Mouse (Mus musculus): ENCODE measurements around the gene Npsr1. TPM values are rescaled to one million over a fixed set of nuclear protein-coding genes. Genes with fewer than 3 reads are reported as not detected.

The Npsr1 gene
- polyA plus RNA-seq, 1 experiment from 2014 or later, result not detected

- no peak overlapping the region for H3K4me2 ChIP-seq (ENCODE audit: low read depth, low read length)
- H3K9ac ChIP-seq (replicated peaks; ENCODE audit: low read length), result no peak overlapping the region
- no peaks in the 10 kb centered on the region for H3K27me3 ChIP-seq (ENCODE audit: control insufficient read depth, insufficient read depth, low read length)
- WGBS, result 91% methylated on average over 1 of the region's 1 CpGs
- no peak overlapping the region for H3K27ac ChIP-seq (replicated peaks; ENCODE audit: low read depth, low read length)
- no peaks in the 10 kb centered on the region for H3K36me3 ChIP-seq (replicated peaks; ENCODE audit: control insufficient read depth, insufficient read depth, low read depth, low read length)
- no peak overlapping the region for H3K4me3 ChIP-seq (ENCODE audit: low read depth, low read length)
- no peak for ATAC-seq (replicated peaks; ENCODE audit: insufficient number of reproducible peaks, low FRiP score, low TSS enrichment, low read depth)
- no peak for DNase-seq (ENCODE audit: low spot score)
- H3K9me3 ChIP-seq (replicated peaks; ENCODE audit: control insufficient read depth, low read length), result no peaks in the 10 kb centered on the region
- no peaks in the 10 kb centered on the region for H3K4me1 ChIP-seq (ENCODE audit: control insufficient read depth, insufficient read depth, low read length)
Observed at GRCm38 (mm10) chr9:24133142-24133541, 35.3 kb downstream of the Npsr1 start.

- no peaks in the 10 kb centered on the region for H3K9me3 ChIP-seq (replicated peaks; ENCODE audit: control insufficient read depth, low read length)
- H3K4me2 ChIP-seq (ENCODE audit: low read depth, low read length), result no peak overlapping the region
- no peak for DNase-seq (ENCODE audit: low spot score)
- no peaks in the 10 kb centered on the region for H3K36me3 ChIP-seq (replicated peaks; ENCODE audit: control insufficient read depth, insufficient read depth, low read depth, low read length)
- H3K27ac ChIP-seq (replicated peaks; ENCODE audit: low read depth, low read length), result no peak overlapping the region
- no peaks in the 10 kb centered on the region for H3K27me3 ChIP-seq (ENCODE audit: control insufficient read depth, insufficient read depth, low read length)
- no peak overlapping the region for H3K4me3 ChIP-seq (ENCODE audit: low read depth, low read length)
- H3K9ac ChIP-seq (replicated peaks; ENCODE audit: low read length), result no peak overlapping the region
- H3K4me1 ChIP-seq (ENCODE audit: control insufficient read depth, insufficient read depth, low read length), result no peaks in the 10 kb centered on the region
- ATAC-seq (replicated peaks; ENCODE audit: insufficient number of reproducible peaks, low FRiP score, low TSS enrichment, low read depth), result no peak
Observed at GRCm38 (mm10) chr9:24136354-24136753, 38.6 kb downstream of the Npsr1 start.

DNA sequence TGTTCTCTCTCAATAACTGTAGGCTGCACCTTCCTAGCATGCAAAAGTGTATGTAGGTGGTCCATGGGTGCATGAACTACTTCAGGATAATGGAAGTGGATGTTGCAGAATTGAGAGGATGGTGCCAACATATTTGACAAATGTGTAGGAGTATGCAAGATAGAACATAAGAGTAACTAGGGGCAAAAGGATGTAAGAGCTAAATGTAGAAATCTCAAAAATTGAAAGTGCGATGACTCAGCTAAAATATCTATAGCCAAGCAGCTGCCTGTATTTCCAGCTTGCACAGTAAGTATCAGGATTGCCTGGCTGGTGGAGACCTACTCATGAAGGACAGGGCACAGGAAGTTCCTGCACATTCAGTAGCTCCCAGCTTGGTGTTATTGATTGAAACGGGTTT lies 46.5 kb downstream of the Npsr1 start:
- DNase-seq (ENCODE audit: low spot score) (no peak), ATAC-seq (replicated peaks; ENCODE audit: insufficient number of reproducible peaks, low FRiP score, low TSS enrichment, low read depth) (no peak)
- H3K4me1 ChIP-seq (ENCODE audit: control insufficient read depth, insufficient read depth, low read length), result no peaks in the 10 kb centered on the region
- no peak overlapping the region for H3K4me3 ChIP-seq (ENCODE audit: low read depth, low read length)
- no peak overlapping the region for H3K9ac ChIP-seq (replicated peaks; ENCODE audit: low read length)
- no peaks in the 10 kb centered on the region for H3K9me3 ChIP-seq (replicated peaks; ENCODE audit: control insufficient read depth, low read length)
- H3K4me2 ChIP-seq (ENCODE audit: low read depth, low read length), result no peak overlapping the region
- no peaks in the 10 kb centered on the region for H3K27me3 ChIP-seq (ENCODE audit: control insufficient read depth, insufficient read depth, low read length)
- no peaks in the 10 kb centered on the region for H3K36me3 ChIP-seq (replicated peaks; ENCODE audit: control insufficient read depth, insufficient read depth, low read depth, low read length)
- WGBS, result 92% methylated on average over 2 of the region's 2 CpGs
- H3K27ac ChIP-seq (replicated peaks; ENCODE audit: low read depth, low read length), result no peak overlapping the region

- no peaks in the 10 kb centered on the region for H3K27me3 ChIP-seq (ENCODE audit: control insufficient read depth, insufficient read depth, low read length)
- 80% methylated on average over 1 of the region's 1 CpGs for WGBS
- no peak for ATAC-seq (replicated peaks; ENCODE audit: insufficient number of reproducible peaks, low FRiP score, low TSS enrichment, low read depth)
Observed at GRCm38 (mm10) chr9:24157208-24157607, 59.4 kb downstream of the Npsr1 start.

GRCm38 (mm10) chr9:24160409-24160808 lies 62.6 kb downstream of the Npsr1 start:
- 38% methylated on average over 1 of the region's 1 CpGs for WGBS
- no peak for ATAC-seq (replicated peaks; ENCODE audit: insufficient number of reproducible peaks, low FRiP score, low TSS enrichment, low read depth)
- no peaks in the 10 kb centered on the region for H3K27me3 ChIP-seq (ENCODE audit: control insufficient read depth, insufficient read depth, low read length)
- no peak overlapping the region for H3K9ac ChIP-seq (replicated peaks; ENCODE audit: low read length)
- no peak overlapping the region for H3K4me3 ChIP-seq (ENCODE audit: low read depth, low read length)
- no peaks in the 10 kb centered on the region for H3K9me3 ChIP-seq (replicated peaks; ENCODE audit: control insufficient read depth, low read length)
- H3K27ac ChIP-seq (replicated peaks; ENCODE audit: low read depth, low read length), result no peak overlapping the region
- DNase-seq (ENCODE audit: low spot score), result no peak
- no peak overlapping the region for H3K4me2 ChIP-seq (ENCODE audit: low read depth, low read length)
- no peaks in the 10 kb centered on the region for H3K36me3 ChIP-seq (replicated peaks; ENCODE audit: control insufficient read depth, insufficient read depth, low read depth, low read length)
- no peaks in the 10 kb centered on the region for H3K4me1 ChIP-seq (ENCODE audit: control insufficient read depth, insufficient read depth, low read length)

More at GRCm38 (mm10) chr9:24157208-24157607, 59.4 kb downstream of the Npsr1 start:
- no peak overlapping the region for H3K4me3 ChIP-seq (ENCODE audit: low read depth, low read length)
- H3K9me3 ChIP-seq (replicated peaks; ENCODE audit: control insufficient read depth, low read length), result no peaks in the 10 kb centered on the region
- no peaks in the 10 kb centered on the region for H3K4me1 ChIP-seq (ENCODE audit: control insufficient read depth, insufficient read depth, low read length)
- H3K9ac ChIP-seq (replicated peaks; ENCODE audit: low read length), result no peak overlapping the region
- no peak overlapping the region for H3K27ac ChIP-seq (replicated peaks; ENCODE audit: low read depth, low read length)
- no peak for DNase-seq (ENCODE audit: low spot score)
- H3K36me3 ChIP-seq (replicated peaks; ENCODE audit: control insufficient read depth, insufficient read depth, low read depth, low read length), result no peaks in the 10 kb centered on the region
- H3K4me2 ChIP-seq (ENCODE audit: low read depth, low read length), result no peak overlapping the region

DNA sequence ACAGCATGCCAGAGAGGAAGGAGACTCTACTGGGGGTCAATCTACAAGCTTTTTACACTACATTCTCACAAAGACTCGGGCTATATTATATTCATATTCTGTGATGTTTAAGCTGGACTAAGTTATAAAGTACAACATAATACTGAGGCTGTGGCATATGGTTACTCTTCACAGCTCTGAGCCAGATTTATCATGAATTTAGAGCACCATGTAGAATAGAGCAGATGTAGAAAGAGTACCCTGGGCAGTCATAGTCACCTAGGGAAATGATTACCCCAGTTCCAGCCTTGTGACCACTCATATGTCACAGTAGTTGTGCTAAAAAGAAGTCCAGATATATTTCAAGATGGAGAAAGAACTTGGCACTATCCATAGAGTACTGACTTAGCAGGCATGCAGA lies 70.7 kb downstream of the Npsr1 start:
- Histone ChIP-seq H3K4me2 (ENCODE audit: low read depth, low read length) (no peak overlapping the region), H3K9me3 (replicated peaks; ENCODE audit: control insufficient read depth, low read length) (no peaks in the 10 kb centered on the region), H3K4me1 (ENCODE audit: control insufficient read depth, insufficient read depth, low read length) (no peaks in the 10 kb centered on the region), H3K9ac (replicated peaks; ENCODE audit: low read length) (no peak overlapping the region), H3K4me3 (ENCODE audit: low read depth, low read length) (no peak overlapping the region), H3K27ac (replicated peaks; ENCODE audit: low read depth, low read length) (no peak overlapping the region), H3K27me3 (ENCODE audit: control insufficient read depth, insufficient read depth, low read length) (no peaks in the 10 kb centered on the region), H3K36me3 (replicated peaks; ENCODE audit: control insufficient read depth, insufficient read depth, low read depth, low read length) (no peaks in the 10 kb centered on the region)
- no peak for ATAC-seq (replicated peaks; ENCODE audit: insufficient number of reproducible peaks, low FRiP score, low TSS enrichment, low read depth)
- WGBS, result 88% methylated on average over 1 of the region's 1 CpGs
- no peak for DNase-seq (ENCODE audit: low spot score)

DNA sequence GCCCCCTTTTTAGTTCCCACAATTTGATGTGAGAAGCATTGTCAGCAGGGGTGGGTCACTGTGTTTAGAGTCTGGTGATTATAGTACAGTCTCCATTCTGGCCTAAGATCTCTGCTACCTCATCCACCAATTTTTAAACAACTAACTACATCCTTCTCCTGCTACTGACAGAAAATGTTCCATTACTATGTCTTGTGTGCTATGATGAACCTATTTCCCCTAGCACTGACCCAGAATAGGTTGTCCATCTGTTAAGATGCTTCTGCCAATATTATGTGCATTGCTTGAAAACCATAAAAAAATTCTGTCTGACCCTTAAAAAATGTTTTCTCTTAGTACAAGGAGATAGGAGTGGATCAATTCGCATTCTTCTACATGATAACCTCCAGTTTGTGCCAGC lies 72.9 kb downstream of the Npsr1 start:
- Histone ChIP-seq H3K36me3 (replicated peaks; ENCODE audit: control insufficient read depth, insufficient read depth, low read depth, low read length) (no peaks in the 10 kb centered on the region), H3K9ac (replicated peaks; ENCODE audit: low read length) (no peak overlapping the region), H3K27me3 (ENCODE audit: control insufficient read depth, insufficient read depth, low read length) (no peaks in the 10 kb centered on the region), H3K4me2 (ENCODE audit: low read depth, low read length) (no peak overlapping the region), H3K4me3 (ENCODE audit: low read depth, low read length) (no peak overlapping the region), H3K27ac (replicated peaks; ENCODE audit: low read depth, low read length) (no peak overlapping the region), H3K9me3 (replicated peaks; ENCODE audit: control insufficient read depth, low read length) (no peaks in the 10 kb centered on the region), H3K4me1 (ENCODE audit: control insufficient read depth, insufficient read depth, low read length) (no peaks in the 10 kb centered on the region)
- 80% methylated on average over 1 of the region's 1 CpGs for WGBS
- no peak for DNase-seq (ENCODE audit: low spot score)
- no peak for ATAC-seq (replicated peaks; ENCODE audit: insufficient number of reproducible peaks, low FRiP score, low TSS enrichment, low read depth)

GRCm38 (mm10) chr9:24178744-24179143 lies 80.9 kb downstream of the Npsr1 start:
- no peak for DNase-seq (ENCODE audit: low spot score)

More at GRCm38 (mm10) chr9:24178744-24179143, 80.9 kb downstream of the Npsr1 start:
- Histone ChIP-seq H3K4me1 (ENCODE audit: control insufficient read depth, insufficient read depth, low read length) (no peaks in the 10 kb centered on the region), H3K36me3 (replicated peaks; ENCODE audit: control insufficient read depth, insufficient read depth, low read depth, low read length) (no peaks in the 10 kb centered on the region), H3K4me2 (ENCODE audit: low read depth, low read length) (no peak overlapping the region), H3K9ac (replicated peaks; ENCODE audit: low read length) (no peak overlapping the region), H3K27ac (replicated peaks; ENCODE audit: low read depth, low read length) (no peak overlapping the region), H3K9me3 (replicated peaks; ENCODE audit: control insufficient read depth, low read length) (no peaks in the 10 kb centered on the region), H3K4me3 (ENCODE audit: low read depth, low read length) (no peak overlapping the region), H3K27me3 (ENCODE audit: control insufficient read depth, insufficient read depth, low read length) (no peaks in the 10 kb centered on the region)
- 87% methylated on average over 2 of the region's 2 CpGs for WGBS
- ATAC-seq (replicated peaks; ENCODE audit: insufficient number of reproducible peaks, low FRiP score, low TSS enrichment, low read depth), result no peak
